ENCODE assay signal across 23 mouse cellular contexts in genomic region chr10:109723646-109724045, GRCm38 (mm10).
DNase-seq lines count a peak whose midpoint lies in the region; ATAC-seq and TF ChIP-seq lines count a peak whose summit lies in the region.
"Had no signal": no experiment of that assay in that cellular context is flagged by ENCODE, and none has a peak within 500 bp of the region (broad histone marks: within the 10 kb centered on the region; RNA-seq: fewer than 3 reads in every experiment).

No protein-coding gene starts in this region.

- no peak for TF ChIP-seq POLR2A in kidney, adult 2 months (IDR thresholded peaks at IDR 0.05; ENCODE audit: low read depth, low read length)

- WGBS in kidney, postnatal 0 days, result 73% methylated on average over 5 of the region's 5 CpGs
- WGBS in kidney, adult 2 months, result 81% methylated on average over 5 of the region's 5 CpGs

- H3K27me3 ChIP-seq in kidney, postnatal 0 days (ENCODE audit: insufficient read depth, low read length), result no peaks in the 10 kb centered on the region
- no peaks in the 10 kb centered on the region for H3K27me3 ChIP-seq in kidney, adult 2 months (replicated peaks; ENCODE audit: control insufficient read depth, insufficient read depth, low read length)
- H3K27me3 ChIP-seq: embryonic facial prominence, embryonic 13.5 days; embryonic facial prominence, embryonic 15.5 days; forebrain, embryonic 13.5 days; forebrain, embryonic 15.5 days had no signal

- DNase-seq in kidney, postnatal 0 days (ENCODE audit: low spot score), result peak; percentile 2
- DNase-seq in kidney, adult 2 months, result no peak
- DNase-seq in fat pad, adult 2 months (ENCODE audit: extremely low read depth, low read depth, low spot score), result peak; percentile 68
- DNase-seq in gonadal fat pad, adult 2 months (ENCODE audit: low read depth), result peak; percentile 49
- peak; percentile 48 for DNase-seq in retina, postnatal 1 day
- DNase-seq in layer of hippocampus, adult 11-12 months (ENCODE audit: low spot score), result no peak
- no peak for DNase-seq in heart, adult 9 months (ENCODE audit: low spot score in 2 of 2)
- DNase-seq in lung, postnatal 4 days, result no peak
- DNase-seq: adrenal gland, adult 2 months; adrenal gland, postnatal 10 days; adrenal gland, postnatal 25 days; cerebellum, adult 11 months; cerebellum, adult 18-20 months; cerebellum, adult 8-10 months; cerebellum, adult 9-11 months; cerebellum, postnatal 14 days; cerebellum, postnatal 36 days; forebrain, postnatal 0 days had no signal

- H3K4me3 ChIP-seq in kidney, postnatal 0 days (replicated peaks; ENCODE audit: low read depth, low read length), result no peak overlapping the region
- H3K4me3 ChIP-seq in kidney, adult 2 months (ENCODE audit: insufficient read depth, low read depth, low read length), result no peak overlapping the region
- H3K4me3 ChIP-seq: embryonic facial prominence, embryonic 13.5 days; embryonic facial prominence, embryonic 15.5 days; erythroblast, embryonic 14.5 days; forebrain, embryonic 13.5 days; forebrain, embryonic 15.5 days had no signal

- TF ChIP-seq CTCF in kidney, postnatal 0 days (IDR thresholded peaks at IDR 0.05; ENCODE audit: low read depth), result no peak
- TF ChIP-seq CTCF in kidney, adult 2 months (conservative IDR thresholded peaks at IDR 0.05; ENCODE audit: insufficient read depth, insufficient read length, low read depth, low read length), result no peak

- no peak for ATAC-seq in kidney, postnatal 0 days (replicated peaks; ENCODE audit: low FRiP score, low read depth)
- ATAC-seq: forebrain, embryonic 13.5 days; forebrain, embryonic 15.5 days; forebrain, postnatal 0 days had no signal

- H3K27ac ChIP-seq in kidney, postnatal 0 days, result no peak overlapping the region
- H3K27ac ChIP-seq in kidney, adult 2 months (ENCODE audit: insufficient read depth, low read depth, low read length), result no peak overlapping the region
- H3K27ac ChIP-seq: embryonic facial prominence, embryonic 13.5 days; embryonic facial prominence, embryonic 15.5 days; forebrain, embryonic 13.5 days; forebrain, embryonic 15.5 days had no signal

- no peaks in the 10 kb centered on the region for H3K4me1 ChIP-seq in kidney, postnatal 0 days (replicated peaks; ENCODE audit: insufficient read depth, low read length)
- H3K4me1 ChIP-seq in kidney, adult 2 months (ENCODE audit: control insufficient read depth, insufficient read depth, low read length), result no peaks in the 10 kb centered on the region
- H3K4me1 ChIP-seq: embryonic facial prominence, embryonic 13.5 days; embryonic facial prominence, embryonic 15.5 days; forebrain, embryonic 13.5 days; forebrain, embryonic 15.5 days had no signal

- no peak overlapping the region for H3K4me2 ChIP-seq in kidney, postnatal 0 days (ENCODE audit: low read length)
- H3K4me2 ChIP-seq: embryonic facial prominence, embryonic 13.5 days; embryonic facial prominence, embryonic 15.5 days; forebrain, embryonic 13.5 days; forebrain, embryonic 15.5 days had no signal

- H3K9ac ChIP-seq in kidney, postnatal 0 days (ENCODE audit: low read depth, low read length), result no peak overlapping the region
- H3K9ac ChIP-seq: embryonic facial prominence, embryonic 13.5 days; embryonic facial prominence, embryonic 15.5 days; forebrain, embryonic 13.5 days; forebrain, embryonic 15.5 days; forebrain, postnatal 0 days had no signal

- H3K9me3 ChIP-seq in kidney, postnatal 0 days (replicated peaks; ENCODE audit: low read length), result no peaks in the 10 kb centered on the region
- H3K9me3 ChIP-seq: embryonic facial prominence, embryonic 13.5 days; embryonic facial prominence, embryonic 15.5 days; forebrain, embryonic 13.5 days; forebrain, embryonic 15.5 days had no signal

- no peaks in the 10 kb centered on the region for H3K36me3 ChIP-seq in kidney, postnatal 0 days (ENCODE audit: insufficient read depth, low read length)
- H3K36me3 ChIP-seq in kidney, adult 2 months (ENCODE audit: control insufficient read depth, insufficient read depth, low read length), result no peaks in the 10 kb centered on the region
- H3K36me3 ChIP-seq: embryonic facial prominence, embryonic 13.5 days; embryonic facial prominence, embryonic 15.5 days had no signal

Comparison
In these comparisons a context has a peak if more than half of its experiments do, and no peak if none do; other contexts are left out.
1. DNase-seq: peak in kidney, postnatal 0 days (single experiment), fat pad, adult 2 months (single experiment), gonadal fat pad, adult 2 months (single experiment) and retina, postnatal 1 day (single experiment); none in kidney, adult 2 months (single experiment), layer of hippocampus, adult 11-12 months (single experiment), heart, adult 9 months (0 of 2) and lung, postnatal 4 days (0 of 2).